Mouse (Mus musculus): ENCODE measurements around the gene Parp14.

DNA sequence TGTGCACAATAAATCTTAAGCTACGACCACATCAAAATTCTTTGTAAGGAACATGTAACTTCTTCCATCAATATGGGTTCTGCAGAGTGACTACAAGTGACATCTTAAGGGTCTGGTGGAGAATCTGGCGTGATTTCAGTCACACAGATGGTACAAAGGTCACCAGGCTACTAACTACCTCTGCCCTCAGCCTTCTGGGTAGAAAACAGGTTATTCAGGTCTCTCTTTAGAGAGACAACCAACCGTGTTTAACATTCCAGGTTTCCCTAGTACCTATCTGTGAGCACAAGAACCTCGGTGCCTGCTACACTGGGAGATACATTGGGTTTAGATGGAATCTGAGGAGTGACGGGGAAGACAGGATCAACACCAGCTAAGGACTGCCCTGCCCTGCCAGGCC, 43.0 kb upstream of the Parp14 start:
- TF ChIP-seq CTCF (IDR thresholded peaks at IDR 0.05; ENCODE audit: control insufficient read depth, insufficient read depth, insufficient read length) (no peak), USF1 (IDR thresholded peaks at IDR 0.05; ENCODE audit: low read depth) (no peak), MYOG (IDR thresholded peaks at IDR 0.05; ENCODE audit: control insufficient read depth, extremely low read depth, insufficient read length) (no peak), MYOD1 (IDR thresholded peaks at IDR 0.05; ENCODE audit: control insufficient read depth, insufficient read length, low read depth) (no peak)

Measured in C2C12 (cell line).